In genomic region chr9:63146856-63147274, GRCm38 (mm10) we compare ENCODE assay signal across 8 mouse cellular contexts. TPM values are rescaled to one million over a fixed set of nuclear protein-coding genes. Genes with fewer than 3 reads are reported as not detected.
DNase-seq lines count a peak whose midpoint lies in the region; ATAC-seq lines count a peak whose summit lies in the region.

No protein-coding gene starts in this region.

- H3K27ac ChIP-seq in heart, embryonic 16.5 days (ENCODE audit: low read length): no peak overlapping the region
- H3K27ac ChIP-seq in embryonic facial prominence, embryonic 10.5 days (replicated peaks): no peak overlapping the region
- peak overlapping the region; percentile 65 for H3K27ac ChIP-seq in hindbrain, embryonic 16.5 days (ENCODE audit: low read depth, low read length)
- H3K27ac ChIP-seq in midbrain, embryonic 16.5 days (ENCODE audit: low read length): no peak overlapping the region

- H3K36me3 ChIP-seq in heart, embryonic 16.5 days (ENCODE audit: control insufficient read depth, insufficient read depth): no peaks in the 10 kb centered on the region
- no peaks in the 10 kb centered on the region for H3K36me3 ChIP-seq in embryonic facial prominence, embryonic 10.5 days (replicated peaks)
- no peaks in the 10 kb centered on the region for H3K36me3 ChIP-seq in hindbrain, embryonic 16.5 days (ENCODE audit: control insufficient read depth, insufficient read depth, low read length)
- no peaks in the 10 kb centered on the region for H3K36me3 ChIP-seq in midbrain, embryonic 16.5 days (ENCODE audit: control insufficient read depth, insufficient read depth, low read length)

- intact Hi-C loops in heart, postnatal 14 days (cut with DNase I): no loop called here

- peak overlapping the region; percentile 50 for H3K4me3 ChIP-seq in heart, embryonic 16.5 days (ENCODE audit: low read length)
- peak overlapping the region; percentile 36 for H3K4me3 ChIP-seq in embryonic facial prominence, embryonic 10.5 days
- peak overlapping the region; percentile 50 for H3K4me3 ChIP-seq in hindbrain, embryonic 16.5 days (ENCODE audit: low read length)
- H3K4me3 ChIP-seq in midbrain, embryonic 16.5 days (ENCODE audit: low read depth, low read length): no peak overlapping the region; the same call in 1 of the 2 replicates

- no peak overlapping the region for H3K9ac ChIP-seq in heart, embryonic 16.5 days (ENCODE audit: low read length)
- H3K9ac ChIP-seq in hindbrain, embryonic 16.5 days (ENCODE audit: low read depth, low read length): peak overlapping the region; percentile 56
- no peak overlapping the region for H3K9ac ChIP-seq in midbrain, embryonic 16.5 days (ENCODE audit: low read depth, low read length)

- H3K4me1 ChIP-seq in heart, embryonic 16.5 days (ENCODE audit: control insufficient read depth, insufficient read depth, low read length): peaks cover 34% of the 10 kb centered on the region
- peaks cover 83% of the 10 kb centered on the region for H3K4me1 ChIP-seq in embryonic facial prominence, embryonic 10.5 days
- peaks cover 30% of the 10 kb centered on the region for H3K4me1 ChIP-seq in hindbrain, embryonic 16.5 days (ENCODE audit: control insufficient read depth, insufficient read depth, low read depth, low read length)
- peaks cover 29% of the 10 kb centered on the region for H3K4me1 ChIP-seq in midbrain, embryonic 16.5 days (ENCODE audit: control insufficient read depth, insufficient read depth, low read length)

- no peak for ATAC-seq in heart, embryonic 16.5 days (replicated peaks; ENCODE audit: extremely low read depth, insufficient read depth, low FRiP score)
- ATAC-seq in hindbrain, embryonic 16.5 days: no peak
- no peak for ATAC-seq in midbrain, embryonic 16.5 days

- peak overlapping the region; percentile 61 for H3K4me2 ChIP-seq in heart, embryonic 16.5 days (ENCODE audit: low read depth, low read length)
- H3K4me2 ChIP-seq in hindbrain, embryonic 16.5 days (ENCODE audit: low read length): peak overlapping the region; percentile 69
- peak overlapping the region; percentile 28 for H3K4me2 ChIP-seq in midbrain, embryonic 16.5 days (ENCODE audit: low read length)

- H3K9me3 ChIP-seq in heart, embryonic 16.5 days (replicated peaks; ENCODE audit: control insufficient read depth, low read length): no peaks in the 10 kb centered on the region
- no peaks in the 10 kb centered on the region for H3K9me3 ChIP-seq in embryonic facial prominence, embryonic 10.5 days
- H3K9me3 ChIP-seq in hindbrain, embryonic 16.5 days (ENCODE audit: control insufficient read depth, low read length): no peaks in the 10 kb centered on the region
- H3K9me3 ChIP-seq in midbrain, embryonic 16.5 days (replicated peaks; ENCODE audit: control insufficient read depth, low read length, poor library complexity, severe bottlenecking): no peaks in the 10 kb centered on the region

- H3K27me3 ChIP-seq in heart, embryonic 16.5 days (ENCODE audit: control insufficient read depth, insufficient read depth, low read length): peaks cover 100% of the 10 kb centered on the region
- H3K27me3 ChIP-seq in embryonic facial prominence, embryonic 10.5 days (replicated peaks; ENCODE audit: low read depth, poor library complexity, severe bottlenecking): peaks cover 100% of the 10 kb centered on the region
- peaks cover 77% of the 10 kb centered on the region for H3K27me3 ChIP-seq in hindbrain, embryonic 16.5 days (replicated peaks; ENCODE audit: control insufficient read depth, insufficient read depth, low read length)
- peaks cover 78% of the 10 kb centered on the region for H3K27me3 ChIP-seq in midbrain, embryonic 16.5 days (ENCODE audit: control insufficient read depth, insufficient read depth, low read depth, low read length)

- WGBS in heart, embryonic 16.5 days: 1% methylated on average over 20 of the region's 20 CpGs
- WGBS in embryonic facial prominence, embryonic 10.5 days: under 1% methylated on average over 20 of the region's 20 CpGs
- 1% methylated on average over 20 of the region's 20 CpGs for WGBS in hindbrain, embryonic 16.5 days
- WGBS in midbrain, embryonic 16.5 days: under 1% methylated on average over 19 of the region's 20 CpGs

- DNase-seq in heart, postnatal 14 days: no peak
- peak; percentile 59 for DNase-seq in embryonic facial prominence, embryonic 10.5 days (ENCODE audit: low spot score)
- DNase-seq in c-Kit-positive CD71-positive TER-119-positive erythroid progenitor cells, embryonic 14.5 days (ENCODE audit: low spot score): no peak
- no peak for DNase-seq in urinary bladder, adult 18-20 months (ENCODE audit: low spot score in 2 of 2)
- no peak for DNase-seq in adrenal gland, adult 8-10 months

RNA-seq across cellular contexts. Expression of gene Skor1, which starts 1.9 kb away (rescaled TPM):
- not detected in 2 replicates for polyA plus RNA-seq in heart, embryonic 16.5 days (2015; fragmentation: Nextera tagmentation; extraction: Ambion mirVana)
- total RNA-seq in heart, postnatal 14 days (2021): not detected
- polyA plus RNA-seq in embryonic facial prominence, embryonic 10.5 days (2016; fragmentation: Nextera tagmentation; extraction: Ambion mirVana): 0.06 and 0.10 TPM in 2 replicates
- polyA plus RNA-seq in hindbrain, embryonic 16.5 days (2015; fragmentation: Nextera tagmentation; extraction: Ambion mirVana): 10.8 and 11.8 TPM in 2 replicates
- polyA plus RNA-seq in midbrain, embryonic 16.5 days (2015; fragmentation: Nextera tagmentation; extraction: Ambion mirVana): 0.54 and 0.75 TPM in 2 replicates
- under 1 TPM; 0.06 to 0.18 (median 0.12) TPM for total RNA-seq in adrenal gland, adult 8-10 months (2022)
